Mouse (Mus musculus): ENCODE results near the gene Slc12a7.

DNA sequence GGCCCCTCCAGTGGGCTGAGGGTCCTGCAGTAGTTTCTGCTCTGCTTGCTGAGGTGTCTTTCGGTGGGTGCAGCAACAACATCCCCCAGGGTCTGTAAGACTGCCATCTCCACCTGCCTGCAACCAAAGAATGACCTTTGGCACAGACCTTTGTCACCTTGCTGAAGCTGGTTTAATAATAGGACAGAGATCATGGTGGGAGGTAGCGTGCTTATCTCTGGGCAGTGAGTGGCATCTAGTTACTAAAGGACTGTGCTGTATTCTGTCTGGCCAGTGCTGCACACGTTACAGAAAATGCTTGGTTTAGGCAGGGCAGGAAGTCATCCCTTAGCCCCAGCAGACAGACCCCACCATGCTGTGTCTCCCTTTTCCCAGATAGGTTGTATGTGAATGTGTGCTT is 22.9 kb downstream of the Slc12a7 start:
- no peak for TF ChIP-seq CTCF (IDR thresholded peaks at IDR 0.05; ENCODE audit: low read depth, low read length)
- TF ChIP-seq POLR2A (IDR thresholded peaks at IDR 0.05; ENCODE audit: insufficient read depth, low read length): no peak

Measured in ES-Bruce4 (cell line).